Mouse (Mus musculus) G1E (cell line): ENCODE results near the gene Sorbs1.

ENCODE experiments used
- CTCF ChIP-seq: IDR thresholded peaks from 2 replicates; pipeline ENCODE4 v1.5.1; 2012; ENCODE audit warnings: low read depth, low read length, inconsistent platforms, mixed read lengths
- GATA1 ChIP-seq: IDR thresholded peaks from 2 replicates; pipeline ENCODE4 v1.6.1; 2012; ENCODE audit warnings: borderline replicate concordance, low read length, inconsistent platforms, mixed read lengths
- GATA2 ChIP-seq: IDR thresholded peaks from 2 replicates; pipeline ENCODE4 v1.6.1; 2012; ENCODE audit warnings: low read depth, low read length, inconsistent platforms, borderline replicate concordance
- POLR2AphosphoS5 ChIP-seq: IDR thresholded peaks from 2 replicates; pipeline ENCODE4 v1.6.1; 2012; ENCODE audit warnings: low read depth, low read length, inconsistent platforms; ENCODE audit not compliant: insufficient replicate concordance
- TAL1 ChIP-seq: conservative IDR thresholded peaks from 2 replicates; pipeline ENCODE4 v1.6.1; 2012; ENCODE audit warnings: low read depth, low read length, inconsistent platforms, mixed read lengths

GRCm38 (mm10) chr19:40268493-40268892 is 245.1 kb downstream of the Sorbs1 start:
- TF ChIP-seq POLR2AphosphoS5 (no peak), CTCF (no peak), GATA1 (no peak), TAL1 (no peak), GATA2 (no peak)
